ENCODE assay signal across 28 mouse cellular contexts in the genomic region with DNA sequence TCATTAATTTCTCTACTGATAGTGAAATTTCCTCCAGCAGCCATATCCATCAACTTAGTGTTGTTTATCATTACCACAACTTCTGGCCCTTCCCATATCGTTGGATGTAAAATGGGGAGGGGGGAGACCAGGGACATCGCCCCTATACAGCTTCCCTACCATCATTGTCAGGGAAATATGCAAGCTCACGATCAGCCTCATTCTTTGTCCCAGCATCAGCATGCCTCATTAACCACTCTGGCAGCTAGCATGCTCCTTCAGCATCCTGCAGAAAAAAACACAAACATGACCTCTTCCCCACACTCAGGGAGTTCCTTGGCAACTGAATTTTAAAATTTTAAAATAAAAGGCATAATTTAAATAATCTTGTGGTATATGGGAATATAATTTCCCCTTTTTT.
DNase-seq lines count a peak whose midpoint lies in the region; ATAC-seq and TF ChIP-seq lines count a peak whose summit lies in the region.
"Had no signal": no experiment of that assay in that cellular context is flagged by ENCODE, and none has a peak within 500 bp of the region (broad histone marks: within the 10 kb centered on the region; RNA-seq: fewer than 3 reads in every experiment).

No protein-coding gene starts in this region.

- H3K9ac ChIP-seq in hindbrain, embryonic 11.5 days (ENCODE audit: low read depth, low read length) = no peak overlapping the region
- H3K9ac ChIP-seq in hindbrain, embryonic 13.5 days = no peak overlapping the region
- H3K9ac ChIP-seq in hindbrain, postnatal 0 days (replicated peaks; ENCODE audit: low read length) = no peak overlapping the region
- no peak overlapping the region for H3K9ac ChIP-seq in midbrain, embryonic 15.5 days
- H3K9ac ChIP-seq: embryonic facial prominence, embryonic 13.5 days; forebrain, embryonic 12.5 days; forebrain, postnatal 0 days; heart, embryonic 12.5 days; heart, embryonic 15.5 days; hindbrain, embryonic 15.5 days had no signal

- H3K4me2 ChIP-seq in hindbrain, embryonic 11.5 days (replicated peaks; ENCODE audit: low read depth, low read length) = no peak overlapping the region
- no peak overlapping the region for H3K4me2 ChIP-seq in hindbrain, embryonic 13.5 days
- H3K4me2 ChIP-seq in hindbrain, postnatal 0 days (ENCODE audit: low read depth, low read length) = no peak overlapping the region
- H3K4me2 ChIP-seq in midbrain, embryonic 15.5 days = no peak overlapping the region
- H3K4me2 ChIP-seq: embryonic facial prominence, embryonic 13.5 days; forebrain, embryonic 12.5 days; heart, embryonic 12.5 days; heart, embryonic 15.5 days; hindbrain, embryonic 15.5 days had no signal

- no peak overlapping the region for H3K4me3 ChIP-seq in hindbrain, embryonic 11.5 days (ENCODE audit: low read depth, low read length)
- H3K4me3 ChIP-seq in hindbrain, embryonic 13.5 days = no peak overlapping the region
- H3K4me3 ChIP-seq in kidney, adult 2 months (ENCODE audit: insufficient read depth, low read depth, low read length) = no peak overlapping the region
- H3K4me3 ChIP-seq in hindbrain, postnatal 0 days (ENCODE audit: low read length) = no peak overlapping the region
- no peak overlapping the region for H3K4me3 ChIP-seq in midbrain, embryonic 15.5 days
- H3K4me3 ChIP-seq: embryonic facial prominence, embryonic 10.5 days; embryonic facial prominence, embryonic 13.5 days; erythroblast, embryonic 14.5 days; forebrain, embryonic 12.5 days; heart, embryonic 12.5 days; heart, embryonic 15.5 days; hindbrain, embryonic 15.5 days had no signal

- no peaks in the 10 kb centered on the region for H3K27me3 ChIP-seq in hindbrain, embryonic 11.5 days (ENCODE audit: control insufficient read depth, insufficient read depth, low read length)
- no peaks in the 10 kb centered on the region for H3K27me3 ChIP-seq in hindbrain, embryonic 13.5 days
- H3K27me3 ChIP-seq in kidney, adult 2 months (replicated peaks; ENCODE audit: control insufficient read depth, insufficient read depth, low read length) = no peaks in the 10 kb centered on the region
- no peaks in the 10 kb centered on the region for H3K27me3 ChIP-seq in hindbrain, postnatal 0 days (ENCODE audit: insufficient read depth, low read length)
- no peaks in the 10 kb centered on the region for H3K27me3 ChIP-seq in midbrain, embryonic 15.5 days (replicated peaks)
- H3K27me3 ChIP-seq: embryonic facial prominence, embryonic 13.5 days; forebrain, embryonic 12.5 days; heart, embryonic 12.5 days; heart, embryonic 15.5 days; hindbrain, embryonic 15.5 days had no signal

- DNase-seq in hindbrain, embryonic 11.5 days (ENCODE audit: low spot score) = peak; percentile 16
- peak; percentile 12 for DNase-seq in kidney, adult 2 months
- no peak for DNase-seq in kidney, adult 9 months
- peak; percentile 25 for DNase-seq in hindbrain, postnatal 0 days (ENCODE audit: low spot score)
- peak; percentile 60 for DNase-seq in retina, postnatal 1 day
- DNase-seq: adrenal gland, adult 2 months; adrenal gland, postnatal 14 days; cerebellum, adult 11-12 months; cerebellum, adult 9-10 months; cerebellum, postnatal 14 days; forebrain, postnatal 0 days; gastrocnemius, postnatal 25 days; heart, adult 18-20 months; heart, postnatal 10 days; heart, postnatal 36 days; kidney, adult 18-20 months had no signal

- H3K4me1 ChIP-seq in hindbrain, embryonic 11.5 days (replicated peaks; ENCODE audit: control insufficient read depth, insufficient read depth, low read length) = no peaks in the 10 kb centered on the region
- H3K4me1 ChIP-seq in hindbrain, embryonic 13.5 days (replicated peaks) = 0 out of 2 replicates have a peak, but pooled peaks cover 6% of the 10 kb centered on the region
- no peaks in the 10 kb centered on the region; the same call in 1 of the 2 replicates for H3K4me1 ChIP-seq in kidney, adult 2 months (ENCODE audit: control insufficient read depth, insufficient read depth, low read length)
- no peaks in the 10 kb centered on the region for H3K4me1 ChIP-seq in hindbrain, postnatal 0 days (ENCODE audit: insufficient read depth, low read length)
- H3K4me1 ChIP-seq in midbrain, embryonic 15.5 days = no peaks in the 10 kb centered on the region
- H3K4me1 ChIP-seq: embryonic facial prominence, embryonic 10.5 days; embryonic facial prominence, embryonic 13.5 days; heart, embryonic 12.5 days; heart, embryonic 15.5 days; hindbrain, embryonic 15.5 days had no signal

- no peaks in the 10 kb centered on the region for H3K36me3 ChIP-seq in hindbrain, embryonic 11.5 days (ENCODE audit: control insufficient read depth, insufficient read depth, low read length)
- no peaks in the 10 kb centered on the region for H3K36me3 ChIP-seq in hindbrain, embryonic 13.5 days
- no peaks in the 10 kb centered on the region for H3K36me3 ChIP-seq in kidney, adult 2 months (ENCODE audit: control insufficient read depth, insufficient read depth, low read length)
- H3K36me3 ChIP-seq in hindbrain, postnatal 0 days (ENCODE audit: insufficient read depth, low read length) = no peaks in the 10 kb centered on the region
- no peaks in the 10 kb centered on the region for H3K36me3 ChIP-seq in midbrain, embryonic 15.5 days (replicated peaks)
- H3K36me3 ChIP-seq: embryonic facial prominence, embryonic 10.5 days; embryonic facial prominence, embryonic 13.5 days; forebrain, embryonic 12.5 days; heart, embryonic 12.5 days; heart, embryonic 15.5 days; hindbrain, embryonic 15.5 days had no signal

- no peak for TF ChIP-seq CTCF in kidney, adult 2 months (conservative IDR thresholded peaks at IDR 0.05; ENCODE audit: insufficient read depth, insufficient read length, low read depth, low read length)
- TF ChIP-seq CTCF in hindbrain, postnatal 0 days (IDR thresholded peaks at IDR 0.05; ENCODE audit: low read depth) = no peak

- no peak overlapping the region for H3K27ac ChIP-seq in hindbrain, embryonic 11.5 days (ENCODE audit: low read depth, low read length)
- H3K27ac ChIP-seq in hindbrain, embryonic 13.5 days = no peak overlapping the region
- no peak overlapping the region for H3K27ac ChIP-seq in kidney, adult 2 months (ENCODE audit: insufficient read depth, low read depth, low read length)
- H3K27ac ChIP-seq in hindbrain, postnatal 0 days = no peak overlapping the region
- H3K27ac ChIP-seq in midbrain, embryonic 15.5 days = no peak overlapping the region
- H3K27ac ChIP-seq: embryonic facial prominence, embryonic 10.5 days; embryonic facial prominence, embryonic 13.5 days; forebrain, embryonic 12.5 days; heart, embryonic 15.5 days; hindbrain, embryonic 15.5 days had no signal

- no peak for TF ChIP-seq POLR2A in kidney, adult 2 months (IDR thresholded peaks at IDR 0.05; ENCODE audit: low read depth, low read length)

- ATAC-seq in hindbrain, embryonic 11.5 days (ENCODE audit: low FRiP score) = no peak
- ATAC-seq in hindbrain, embryonic 13.5 days (ENCODE audit: low FRiP score) = no peak
- no peak for ATAC-seq in hindbrain, postnatal 0 days
- no peak for ATAC-seq in midbrain, embryonic 15.5 days (replicated peaks)
- ATAC-seq: CD4-positive, CD25-positive, alpha-beta regulatory T cell, adult 4 months; forebrain, postnatal 0 days; inflammation-experienced regulatory T-cells, adult 6 months; intestine, embryonic 16.5 days had no signal

- no peaks in the 10 kb centered on the region for H3K9me3 ChIP-seq in hindbrain, embryonic 11.5 days (ENCODE audit: control insufficient read depth, low read length)
- no peaks in the 10 kb centered on the region for H3K9me3 ChIP-seq in hindbrain, embryonic 13.5 days
- no peaks in the 10 kb centered on the region for H3K9me3 ChIP-seq in hindbrain, postnatal 0 days (ENCODE audit: low read length)
- H3K9me3 ChIP-seq in midbrain, embryonic 15.5 days = no peaks in the 10 kb centered on the region
- H3K9me3 ChIP-seq: embryonic facial prominence, embryonic 13.5 days; heart, embryonic 15.5 days; hindbrain, embryonic 15.5 days had no signal

- 40% methylated on average over 3 of the region's 3 CpGs for WGBS in hindbrain, embryonic 11.5 days
- 26% methylated on average over 3 of the region's 3 CpGs for WGBS in hindbrain, embryonic 13.5 days
- WGBS in kidney, adult 2 months = 39% methylated on average over 3 of the region's 3 CpGs
- WGBS in hindbrain, postnatal 0 days = 26% methylated on average over 3 of the region's 3 CpGs
- WGBS in midbrain, embryonic 15.5 days = 61% methylated on average over 3 of the region's 3 CpGs
